Mouse (Mus musculus) bone marrow macrophage, adult 2 months (primary cell): ENCODE results near the gene Prkcg.

Source experiments
- CTCF ChIP-seq: IDR thresholded peaks from 2 replicates; pipeline ENCODE4 v1.5.1; 2012; ENCODE audit warnings: low read depth, mild to moderate bottlenecking, low read length, moderate library complexity
- POLR2A ChIP-seq: IDR thresholded peaks from 2 replicates; pipeline ENCODE4 v1.6.1; 2012; ENCODE audit warnings: mild to moderate bottlenecking, low read depth, low read length, borderline replicate concordance

- TF ChIP-seq POLR2A: no peak
- no peak for TF ChIP-seq CTCF
Observed at GRCm38 (mm10) chr7:3294794-3295193, 5.8 kb downstream of the Prkcg start.
